Mouse (Mus musculus) E14TG2a.4 (cell line): Measurements from ENCODE around the gene Mansc1.

ENCODE experiments used
- CTCF ChIP-seq: conservative IDR thresholded peaks from 2 replicates; pipeline ENCODE4 v1.5.1; 2014; ENCODE audit warnings: low read length
- NANOG ChIP-seq: IDR thresholded peaks from 2 replicates; pipeline ENCODE4 v1.6.1; 2014; ENCODE audit warnings: borderline replicate concordance, low read length, mixed read lengths
- POU5F1 ChIP-seq: IDR thresholded peaks from 2 replicates; pipeline ENCODE4 v1.6.1; 2014; ENCODE audit warnings: low read length, borderline replicate concordance

- TF ChIP-seq CTCF (no peak), NANOG (no peak), POU5F1 (no peak)
Observed at GRCm38 (mm10) chr6:134586241-134586640, 46.0 kb downstream of the Mansc1 start.
